ENCODE assay signal across 13 mouse cellular contexts in the genomic region with DNA sequence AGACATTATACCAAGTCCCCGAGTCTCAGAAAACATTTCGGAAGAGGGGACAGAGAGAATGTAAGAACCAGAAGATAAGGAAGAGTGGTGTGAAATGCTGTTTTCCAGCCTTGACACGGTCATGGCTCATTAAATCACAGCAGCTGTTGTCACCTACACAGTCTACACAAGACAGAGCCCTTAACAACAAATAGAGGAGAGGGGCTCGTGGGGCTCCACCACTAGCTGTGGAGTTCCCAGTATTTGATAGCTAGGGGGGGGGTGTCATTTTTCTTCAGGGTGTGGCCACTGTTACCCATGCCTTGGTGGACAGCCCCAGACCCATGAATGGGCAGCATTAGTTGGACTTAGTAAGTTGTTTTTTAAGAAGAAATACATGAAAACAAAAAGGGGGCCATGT. TPM values are rescaled to one million over a fixed set of nuclear protein-coding genes. Genes with fewer than 3 reads are reported as not detected.
"Had no signal": no experiment of that assay in that cellular context is flagged by ENCODE, and none has a peak within 500 bp of the region (broad histone marks: within the 10 kb centered on the region; RNA-seq: fewer than 3 reads in every experiment).

No protein-coding gene starts in this region.

- H3K27ac ChIP-seq: liver, embryonic 13.5 days had no signal

- H3K36me3 ChIP-seq: liver, embryonic 13.5 days had no signal

- H3K9ac ChIP-seq: liver, embryonic 13.5 days had no signal

- H3K4me2 ChIP-seq: liver, embryonic 13.5 days; midbrain, embryonic 11.5 days had no signal

- H3K9me3 ChIP-seq: liver, embryonic 13.5 days had no signal

- DNase-seq: kidney, adult 2 months; kidney, postnatal 10 days; kidney, postnatal 4 days; left cerebral cortex, postnatal 4 days; liver, embryonic 13.5 days; lung, adult 2 months; lung, postnatal 14 days; lung, postnatal 4 days; midbrain, embryonic 14.5 days; thymus, postnatal 25 days had no signal

- H3K4me1 ChIP-seq: liver, embryonic 13.5 days had no signal

- ATAC-seq: intestine, embryonic 16.5 days had no signal

- H3K27me3 ChIP-seq: liver, embryonic 13.5 days had no signal

- H3K4me3 ChIP-seq: liver, embryonic 13.5 days had no signal

RNA-seq across cellular contexts. Expression of a gene that starts 50.7 kb away (rescaled TPM):
- total RNA-seq: megakaryocyte-erythroid progenitor cell, adult 5-6 weeks had no signal
